Mouse (Mus musculus): ENCODE measurements around the gene Ccl27a. TPM values are rescaled to one million over a fixed set of nuclear protein-coding genes. Genes with fewer than 3 reads are reported as not detected.
A peak's percentile ranks its signal among the peaks of the same experiment; 100 is the strongest.

Gene Ccl27a
- polyA plus RNA-seq, 3 experiments from 2014 or later = 4.7 to 11.9 (median 6.4) TPM

DNA sequence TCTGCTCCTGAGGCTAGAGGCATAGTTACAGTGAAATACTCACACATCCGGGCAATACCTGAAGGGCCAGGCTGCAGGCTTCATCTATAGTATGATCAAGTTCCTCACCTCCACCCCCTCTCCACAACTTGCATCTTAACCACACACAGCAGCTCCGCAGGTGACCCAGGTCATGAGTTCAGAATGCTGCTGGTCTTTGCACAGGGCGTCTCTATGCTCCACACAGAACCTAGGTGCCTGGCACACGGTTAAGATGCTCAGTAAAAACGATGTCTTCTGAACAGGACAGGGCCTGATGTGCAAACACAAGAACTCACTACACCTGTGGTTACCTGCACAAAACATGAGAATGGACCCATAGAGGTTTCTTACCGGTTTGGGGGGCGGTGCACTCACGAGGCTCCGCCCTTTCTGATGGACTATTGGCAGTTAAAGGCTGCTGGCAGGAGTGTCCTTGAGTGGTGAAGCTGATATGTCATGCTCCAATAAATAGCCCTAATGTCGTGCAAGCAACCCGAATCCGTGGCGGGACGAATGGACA lies 19.2 kb downstream of the Ccl27a start, which contains the start of gene Galt:
TSS of gene Galt (plus strand) at position 432 of the 541 bp plus-strand sequence.
- ATAC-seq = peak; percentile 53

- ATAC-seq = no peak
These were observed 29.0 kb downstream of the Ccl27a start for GRCm38 (mm10) chr4:41745021-41745420.

GRCm38 (mm10) chr4:41744131-41744530 lies 29.9 kb downstream of the Ccl27a start:
- ATAC-seq = no peak

DNA sequence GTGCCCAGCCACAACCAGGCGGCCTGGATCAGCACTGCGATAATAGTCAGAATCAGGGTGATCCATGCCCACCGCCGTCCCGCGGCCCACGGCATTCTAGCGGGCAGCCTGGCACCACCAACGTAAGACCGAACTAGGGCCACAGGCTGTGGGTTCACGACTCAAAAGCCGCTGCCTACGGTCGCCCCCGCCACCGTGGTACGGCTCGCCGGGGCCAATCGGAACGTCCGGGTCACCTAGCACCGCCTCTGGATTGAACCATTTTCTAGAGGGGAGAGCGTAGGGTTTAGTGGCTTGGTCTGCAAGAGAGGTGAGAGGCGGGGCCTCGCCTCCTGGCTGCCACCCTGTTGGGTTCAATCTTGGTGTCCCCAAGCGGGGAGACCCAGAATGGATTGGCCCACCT lies 32.9 kb downstream of the Ccl27a start:
- ATAC-seq = peak; percentile 92

DNA sequence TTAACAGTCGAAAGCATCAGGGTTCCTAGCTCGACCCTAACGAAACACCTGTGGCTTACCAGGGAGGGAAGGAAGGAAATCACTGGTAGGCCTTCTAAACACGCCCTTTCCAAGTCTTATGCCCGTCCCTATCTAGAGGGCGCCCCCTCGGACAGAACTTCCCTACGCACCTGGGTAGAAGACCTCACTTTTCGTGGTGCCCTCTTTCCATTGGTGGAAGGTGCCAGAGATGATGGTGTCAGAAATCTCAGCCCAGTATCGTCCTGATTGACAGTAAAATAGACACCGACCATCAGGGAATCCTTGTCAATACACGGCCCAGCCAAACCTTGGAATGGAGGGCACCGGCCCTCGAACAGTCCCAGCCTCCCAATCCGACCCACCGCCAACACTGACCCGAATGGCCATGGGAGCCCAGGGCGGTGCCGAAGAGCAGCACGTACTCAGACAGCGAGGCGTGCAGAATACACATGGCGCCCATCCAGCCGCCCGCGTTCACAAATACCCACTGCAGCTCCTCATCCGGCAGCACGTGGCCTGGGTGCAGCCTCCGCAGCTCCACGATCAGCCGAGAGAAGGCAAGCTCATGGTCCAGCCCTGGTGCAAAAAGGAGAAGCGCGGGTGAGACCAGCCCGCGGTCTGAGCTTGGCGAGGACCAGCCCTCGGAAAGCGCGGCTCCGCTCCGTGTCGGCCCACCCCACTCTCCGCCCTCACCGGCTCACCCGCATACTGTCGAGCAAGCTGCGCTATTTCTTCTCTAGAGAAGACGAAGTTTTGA lies 33.5 kb downstream of the Ccl27a start:
- ATAC-seq = peak; percentile 58

DNA sequence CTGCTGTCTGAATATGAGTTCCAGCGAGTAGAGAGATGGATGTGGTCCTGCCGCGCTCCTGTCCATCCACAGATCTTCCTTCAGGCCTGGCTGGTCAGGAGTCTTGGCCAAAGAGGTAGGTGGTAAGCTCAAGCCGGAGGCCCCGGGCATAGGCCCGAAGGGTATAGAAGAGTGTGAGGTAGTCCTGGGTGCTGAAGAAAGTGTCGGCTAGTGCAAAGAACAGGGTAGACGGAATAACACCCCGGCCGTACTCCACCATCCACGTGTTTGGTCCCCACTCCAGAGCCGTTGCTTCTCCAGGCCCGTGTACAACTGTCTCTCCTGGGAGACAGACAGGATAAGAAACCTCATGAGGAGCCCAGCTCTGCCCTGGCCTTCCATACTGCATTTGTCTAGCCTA lies 34.8 kb downstream of the Ccl27a start:
- no peak for ATAC-seq

GRCm38 (mm10) chr4:41738256-41738603 lies 35.8 kb downstream of the Ccl27a start:
- ATAC-seq = no peak

DNA sequence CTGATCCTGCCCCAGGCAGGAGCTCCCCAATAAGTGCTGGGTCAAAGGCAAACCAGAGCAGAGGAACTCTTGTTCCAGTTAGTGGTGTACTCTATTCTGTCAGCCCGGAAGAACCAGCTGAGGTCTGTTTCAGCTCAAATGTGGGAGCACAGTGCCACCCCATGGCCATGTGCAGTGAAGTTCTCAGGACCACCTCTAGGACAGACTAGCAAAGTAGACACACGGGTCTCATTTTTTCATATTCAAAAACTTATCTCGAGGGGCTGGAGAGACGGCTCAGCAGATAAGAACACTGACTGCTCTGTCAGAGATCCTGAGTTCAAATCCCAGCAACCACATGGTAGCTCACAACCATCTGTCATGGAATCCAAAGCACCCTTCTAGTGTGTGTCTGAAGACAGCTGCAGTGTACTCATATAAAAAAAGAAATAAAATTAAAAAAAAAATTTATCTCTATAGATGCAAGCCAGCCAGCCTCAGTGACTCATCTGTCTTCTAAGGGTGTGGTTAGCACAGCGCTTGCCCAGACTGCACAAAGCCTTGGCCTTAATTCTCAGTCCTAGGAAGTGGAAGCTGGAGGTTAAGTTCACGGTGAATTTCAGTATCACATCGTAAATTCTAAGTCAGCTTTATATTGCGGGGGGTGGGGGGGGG lies 36.3 kb downstream of the Ccl27a start:
- ATAC-seq = peak; percentile 60

- peak; percentile 35 for ATAC-seq
These were observed 42.8 kb downstream of the Ccl27a start, which contains the start of gene Arid3c for GRCm38 (mm10) chr4:41731052-41731765. Gene Arid3c (minus strand): TSS chr4:41731142.

DNA sequence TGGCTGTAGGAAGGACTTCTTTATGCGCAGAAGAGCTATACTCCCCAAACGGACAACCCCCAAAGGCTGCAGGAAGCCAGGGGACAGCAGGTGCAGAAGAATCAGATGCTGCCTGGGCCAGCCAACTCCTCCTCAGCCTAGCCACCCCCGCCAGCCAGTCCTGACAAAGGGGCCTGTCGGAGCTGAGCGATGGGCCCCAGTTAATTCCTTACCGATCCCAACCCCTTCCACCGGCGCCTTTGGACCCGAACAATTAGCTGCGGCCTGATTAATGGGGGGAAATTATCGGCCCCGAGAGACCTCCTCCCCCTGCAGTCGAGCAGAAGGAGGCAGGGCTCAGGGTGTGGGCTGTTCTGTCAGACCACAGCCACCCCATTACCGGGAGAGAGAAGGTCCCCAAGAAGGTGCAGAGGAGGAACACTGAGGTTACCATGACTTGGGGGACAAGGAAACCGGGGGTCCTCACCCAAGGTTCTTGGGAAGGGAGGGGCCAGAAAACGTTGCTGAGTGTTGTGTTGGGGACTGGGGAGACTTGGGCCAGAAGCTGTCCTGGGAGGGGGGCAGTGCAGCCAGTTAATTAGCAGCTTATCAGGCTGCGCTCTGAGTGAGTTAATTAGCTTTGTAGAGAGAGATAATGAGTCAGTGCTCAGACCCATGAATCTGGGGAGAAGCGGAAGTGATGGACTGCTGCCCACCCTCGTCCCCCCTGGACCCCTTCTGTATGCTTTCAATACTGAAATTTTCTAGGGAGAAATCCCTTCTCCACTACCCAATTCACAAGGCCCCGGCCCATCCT lies 47.0 kb downstream of the Ccl27a start:
- no peak for ATAC-seq

GRCm38 (mm10) chr4:41722918-41723351 lies 51.1 kb downstream of the Ccl27a start, which contains the start of gene Dctn3:
Gene Dctn3 (minus strand): TSS chr4:41723170.
- ATAC-seq = peak; percentile 100

Other genes with a start within 250 kb of the Ccl27a start
- gene Fam219a, start 204.7 kb downstream of the Ccl27a start, polyA plus RNA-seq (2017; shearing (Covaris generic)) = under 1 TPM; 0.17 to 0.47 (median 0.28) TPM
- not detected for gene Dnaic1, start 204.5 kb downstream of the Ccl27a start, polyA plus RNA-seq (2017; shearing (Covaris generic))
- gene Enho, start 133.9 kb downstream of the Ccl27a start, polyA plus RNA-seq (2017; shearing (Covaris generic)) = not detected
- gene Cntfr, start 77.2 kb downstream of the Ccl27a start, polyA plus RNA-seq (2017; shearing (Covaris generic)) = not detected
- gene Il11ra1, start 74.3 kb downstream of the Ccl27a start, polyA plus RNA-seq (2017; shearing (Covaris generic)) = 10 to 100 TPM in 1 of 3 experiments, 1 to 10 TPM in 2; 4.0 to 13.8 (median 7.7) TPM
- 10 to 100 TPM; 51.3 to 65.6 (median 54.5) TPM for gene Rpp25l, start 60.7 kb downstream of the Ccl27a start, polyA plus RNA-seq (2017; shearing (Covaris generic))
- gene Dctn3, start 51.1 kb downstream of the Ccl27a start, polyA plus RNA-seq (2017; shearing (Covaris generic)) = 100 to 1,000 TPM in 1 of 3 experiments, 10 to 100 TPM in 2; 88.8 to 122 (median 95.5) TPM
- gene Arid3c, start 43.1 kb downstream of the Ccl27a start, polyA plus RNA-seq (2017; shearing (Covaris generic)) = not detected
- 100 to 1,000 TPM in 1 of 3 experiments, 10 to 100 TPM in 2; 43.1 to 105 (median 70.1) TPM for gene Galt, start 19.0 kb downstream of the Ccl27a start, polyA plus RNA-seq (2017; shearing (Covaris generic))
- gene Sigmar1, start 18.1 kb downstream of the Ccl27a start, polyA plus RNA-seq (2017; shearing (Covaris generic)) = 10 to 100 TPM; 31.8 to 42.9 (median 34.1) TPM
- not detected for gene Gm21541, start 129.4 kb upstream of the Ccl27a start, polyA plus RNA-seq (2017; shearing (Covaris generic))
- gene Gm20878, start 167.3 kb upstream of the Ccl27a start, polyA plus RNA-seq (2017; shearing (Covaris generic)) = 1 to 10 TPM in 2 of 3 experiments, not detected in 1; 2.5 TPM
- gene Fam205a4, start 191.8 kb upstream of the Ccl27a start, polyA plus RNA-seq (2017; shearing (Covaris generic)) = under 1 TPM in 1 of 3 experiments, not detected in 2; 0.17 TPM

Measured in inflammation-experienced regulatory T-cells, adult 6 months (primary cell).